Mouse (Mus musculus): ENCODE measurements at regions not wholly inside any gene's neighbourhood (a gene's known extent, or its start where the extent isn't known, plus 50 kb on each side); places are given as distances from the start of the nearest gene placed in this dataset.
A peak's percentile ranks its signal among the peaks of the same experiment; 100 is the strongest.

GRCm38 (mm10) chr5:111971193-111971592 is 237.5 kb downstream of the Gm26897 start:
- Histone ChIP-seq H3K36me3 (no peaks in the 10 kb centered on the region), H3K4me2 (replicated peaks) (no peak overlapping the region), H3K4me3 (no peak overlapping the region), H3K9ac (replicated peaks) (no peak overlapping the region), H3K9me3 (no peaks in the 10 kb centered on the region), H3K27ac (replicated peaks) (no peak overlapping the region), H3K27me3 (no peaks in the 10 kb centered on the region), H3K4me1 (peaks cover 16% of the 10 kb centered on the region)
- ATAC-seq (replicated peaks): no peak
- WGBS: 81% methylated on average over 3 of the region's 3 CpGs

GRCm38 (mm10) chr5:111971952-111972351 is 238.2 kb downstream of the Gm26897 start:
- no peak for ATAC-seq (replicated peaks)
- H3K9me3 ChIP-seq: no peaks in the 10 kb centered on the region
- H3K4me3 ChIP-seq: no peak overlapping the region
- H3K27me3 ChIP-seq: no peaks in the 10 kb centered on the region
- WGBS: 49% methylated on average over 3 of the region's 3 CpGs
- H3K4me2 ChIP-seq (replicated peaks): no peak overlapping the region
- no peak overlapping the region for H3K27ac ChIP-seq (replicated peaks)
- H3K36me3 ChIP-seq: no peaks in the 10 kb centered on the region
- no peak overlapping the region for H3K9ac ChIP-seq (replicated peaks)
- peaks cover 16% of the 10 kb centered on the region for H3K4me1 ChIP-seq

- no peaks in the 10 kb centered on the region for H3K36me3 ChIP-seq
- ATAC-seq (replicated peaks): no peak
Measured at GRCm38 (mm10) chr5:111975686-111976085, 242.0 kb downstream of the Gm26897 start.

GRCm38 (mm10) chr5:111979601-111980000 is 245.9 kb downstream of the Gm26897 start:
- H3K4me1 ChIP-seq: peaks cover 6% of the 10 kb centered on the region
- no peak overlapping the region for H3K4me3 ChIP-seq
- no peak for ATAC-seq (replicated peaks)
- WGBS: 93% methylated on average over 3 of the region's 3 CpGs
- no peak overlapping the region for H3K4me2 ChIP-seq (replicated peaks)
- H3K36me3 ChIP-seq: no peaks in the 10 kb centered on the region
- no peak overlapping the region for H3K9ac ChIP-seq (replicated peaks)
- no peaks in the 10 kb centered on the region for H3K9me3 ChIP-seq
- no peaks in the 10 kb centered on the region for H3K27me3 ChIP-seq
- H3K27ac ChIP-seq (replicated peaks): no peak overlapping the region

More at GRCm38 (mm10) chr5:111975686-111976085, 242.0 kb downstream of the Gm26897 start:
- Histone ChIP-seq H3K4me1 (peaks cover 6% of the 10 kb centered on the region), H3K9me3 (no peaks in the 10 kb centered on the region), H3K4me2 (replicated peaks) (no peak overlapping the region), H3K9ac (replicated peaks) (no peak overlapping the region), H3K27me3 (no peaks in the 10 kb centered on the region), H3K4me3 (no peak overlapping the region), H3K27ac (replicated peaks) (0 out of 2 replicates have a peak overlapping the region, but pooled peaks have one; percentile 31)
- 25% methylated on average over 7 of the region's 7 CpGs for WGBS

- WGBS: 97% methylated on average over 2 of the region's 2 CpGs
- no peak overlapping the region for H3K4me2 ChIP-seq (replicated peaks)
- no peak overlapping the region for H3K27ac ChIP-seq (replicated peaks)
- no peak overlapping the region for H3K9ac ChIP-seq (replicated peaks)
- no peaks in the 10 kb centered on the region for H3K4me1 ChIP-seq
- H3K36me3 ChIP-seq: no peaks in the 10 kb centered on the region
- no peak for ATAC-seq (replicated peaks)
- no peaks in the 10 kb centered on the region for H3K9me3 ChIP-seq
- H3K27me3 ChIP-seq: no peaks in the 10 kb centered on the region
- no peak overlapping the region for H3K4me3 ChIP-seq
Measured at GRCm38 (mm10) chr5:111982106-111982505, 248.4 kb downstream of the Gm26897 start.

GRCm38 (mm10) chr5:111985997-111986396 is 252.3 kb downstream of the Gm26897 start:
- H3K9ac ChIP-seq (replicated peaks): no peak overlapping the region
- WGBS: 78% methylated on average over 8 of the region's 8 CpGs
- H3K4me3 ChIP-seq: no peak overlapping the region
- no peaks in the 10 kb centered on the region for H3K9me3 ChIP-seq
- no peak overlapping the region for H3K27ac ChIP-seq (replicated peaks)
- H3K4me2 ChIP-seq (replicated peaks): no peak overlapping the region
- H3K4me1 ChIP-seq: no peaks in the 10 kb centered on the region
- no peaks in the 10 kb centered on the region for H3K36me3 ChIP-seq
- no peaks in the 10 kb centered on the region for H3K27me3 ChIP-seq
- no peak for ATAC-seq (replicated peaks)

GRCm38 (mm10) chr5:111987036-111987435 is 253.3 kb downstream of the Gm26897 start:
- Histone ChIP-seq H3K4me3 (no peak overlapping the region), H3K36me3 (no peaks in the 10 kb centered on the region), H3K27me3 (no peaks in the 10 kb centered on the region), H3K4me1 (peaks cover 3% of the 10 kb centered on the region; the same call in 1 of the 2 replicates), H3K27ac (replicated peaks) (no peak overlapping the region), H3K4me2 (replicated peaks) (no peak overlapping the region), H3K9me3 (no peaks in the 10 kb centered on the region), H3K9ac (replicated peaks) (no peak overlapping the region)
- WGBS: 48% methylated on average over 6 of the region's 6 CpGs
- no peak for ATAC-seq (replicated peaks)

- 66% methylated on average over 10 of the region's 10 CpGs for WGBS
- Histone ChIP-seq H3K4me1 (peaks cover 7% of the 10 kb centered on the region; the same call in 1 of the 2 replicates), H3K9me3 (no peaks in the 10 kb centered on the region), H3K27me3 (no peaks in the 10 kb centered on the region), H3K4me2 (replicated peaks) (no peak overlapping the region), H3K9ac (replicated peaks) (no peak overlapping the region), H3K36me3 (no peaks in the 10 kb centered on the region), H3K27ac (replicated peaks) (peak overlapping the region; percentile 51), H3K4me3 (no peak overlapping the region)
- no peak for ATAC-seq (replicated peaks)
Measured at GRCm38 (mm10) chr5:111991805-111992204, 258.1 kb downstream of the Gm26897 start.

- H3K4me2 ChIP-seq (replicated peaks): no peak overlapping the region
Measured at GRCm38 (mm10) chr5:111993221-111993620, 259.1 kb downstream of the Cryba4 start.

GRCm38 (mm10) chr5:111993930-111994329 is 258.4 kb downstream of the Cryba4 start:
- H3K4me2 ChIP-seq (replicated peaks): no peak overlapping the region
- H3K27ac ChIP-seq (replicated peaks): no peak overlapping the region
- ATAC-seq (replicated peaks): peak; percentile 66; the same call in 1 of the 2 replicates
- H3K4me1 ChIP-seq: peaks cover 13% of the 10 kb centered on the region; the same call in 1 of the 2 replicates
- no peak overlapping the region for H3K9ac ChIP-seq (replicated peaks)
- no peaks in the 10 kb centered on the region for H3K27me3 ChIP-seq
- H3K36me3 ChIP-seq: no peaks in the 10 kb centered on the region
- H3K9me3 ChIP-seq: no peaks in the 10 kb centered on the region
- no peak overlapping the region for H3K4me3 ChIP-seq
- 88% methylated on average over 9 of the region's 9 CpGs for WGBS

More at GRCm38 (mm10) chr5:111993221-111993620, 259.1 kb downstream of the Cryba4 start:
- Histone ChIP-seq H3K4me1 (peaks cover 13% of the 10 kb centered on the region; the same call in 1 of the 2 replicates), H3K36me3 (no peaks in the 10 kb centered on the region), H3K27ac (replicated peaks) (no peak overlapping the region), H3K4me3 (no peak overlapping the region), H3K27me3 (no peaks in the 10 kb centered on the region), H3K9ac (replicated peaks) (no peak overlapping the region), H3K9me3 (no peaks in the 10 kb centered on the region)
- no peak for ATAC-seq (replicated peaks)
- WGBS: 53% methylated on average over 7 of the region's 7 CpGs

GRCm38 (mm10) chr5:111996806-111997205 is 255.5 kb downstream of the Cryba4 start:
- H3K4me1 ChIP-seq: peaks cover 16% of the 10 kb centered on the region
- no peaks in the 10 kb centered on the region for H3K36me3 ChIP-seq
- no peak overlapping the region for H3K27ac ChIP-seq (replicated peaks)
- 56% methylated on average over 3 of the region's 3 CpGs for WGBS
- H3K27me3 ChIP-seq: no peaks in the 10 kb centered on the region
- H3K4me3 ChIP-seq: no peak overlapping the region
- H3K4me2 ChIP-seq (replicated peaks): no peak overlapping the region
- no peak overlapping the region for H3K9ac ChIP-seq (replicated peaks)
- H3K9me3 ChIP-seq: no peaks in the 10 kb centered on the region
- ATAC-seq (replicated peaks): 0 out of 2 replicates have a peak, but pooled peaks have one; percentile 27

- 3% methylated on average over 32 of the region's 32 CpGs for WGBS
- ATAC-seq (replicated peaks): peak; percentile 85
- H3K9ac ChIP-seq (replicated peaks): no peak overlapping the region
- no peaks in the 10 kb centered on the region for H3K27me3 ChIP-seq
- no peak overlapping the region for H3K4me3 ChIP-seq
- H3K36me3 ChIP-seq: no peaks in the 10 kb centered on the region
- H3K4me2 ChIP-seq (replicated peaks): peak overlapping the region; percentile 29
- peaks cover 25% of the 10 kb centered on the region for H3K4me1 ChIP-seq
- peak overlapping the region; percentile 93 for H3K27ac ChIP-seq (replicated peaks)
- H3K9me3 ChIP-seq: peaks cover 4% of the 10 kb centered on the region; the same call in 1 of the 2 replicates
Measured at GRCm38 (mm10) chr5:112001742-112002701, 250.3 kb downstream of the Cryba4 start.
